Comparison of ENCODE assay signal across 21 mouse cellular contexts in genomic region chr6:67348065-67348464, GRCm38 (mm10). TPM values are rescaled to one million over a fixed set of nuclear protein-coding genes. Genes with fewer than 3 reads are reported as not detected.
A peak's percentile ranks its signal among the peaks of the same experiment; 100 is the strongest.
DNase-seq lines count a peak whose midpoint lies in the region; ATAC-seq and TF ChIP-seq lines count a peak whose summit lies in the region.
"Had no signal": no experiment of that assay in that cellular context is flagged by ENCODE, and none has a peak within 500 bp of the region (broad histone marks: within the 10 kb centered on the region; RNA-seq: fewer than 3 reads in every experiment).

No protein-coding gene starts in this region.

- no peaks in the 10 kb centered on the region for H3K9me3 ChIP-seq in heart, embryonic 16.5 days (replicated peaks; ENCODE audit: control insufficient read depth, low read length)
- no peaks in the 10 kb centered on the region for H3K9me3 ChIP-seq in heart, embryonic 12.5 days (replicated peaks)
- H3K9me3 ChIP-seq in midbrain, embryonic 14.5 days (ENCODE audit: control insufficient read depth, low read length) = no peaks in the 10 kb centered on the region
- H3K9me3 ChIP-seq: forebrain, embryonic 13.5 days; heart, embryonic 10.5 days; limb, embryonic 13.5 days; stomach, embryonic 15.5 days had no signal

- H3K27me3 ChIP-seq in heart, embryonic 16.5 days (ENCODE audit: control insufficient read depth, insufficient read depth, low read length) = no peaks in the 10 kb centered on the region
- H3K27me3 ChIP-seq in heart, embryonic 12.5 days (replicated peaks) = no peaks in the 10 kb centered on the region
- no peaks in the 10 kb centered on the region for H3K27me3 ChIP-seq in midbrain, embryonic 14.5 days (ENCODE audit: control insufficient read depth, insufficient read depth, low read length)
- H3K27me3 ChIP-seq: forebrain, embryonic 13.5 days; limb, embryonic 13.5 days; Patski; stomach, embryonic 15.5 days had no signal

- H3K4me3 ChIP-seq in heart, embryonic 16.5 days (ENCODE audit: low read length) = no peak overlapping the region
- no peak overlapping the region for H3K4me3 ChIP-seq in heart, embryonic 12.5 days
- no peak overlapping the region for H3K4me3 ChIP-seq in left cerebral cortex, adult 2 months
- H3K4me3 ChIP-seq in midbrain, embryonic 14.5 days (replicated peaks; ENCODE audit: low read depth, low read length) = no peak overlapping the region
- H3K4me3 ChIP-seq: forebrain, embryonic 13.5 days; heart, embryonic 10.5 days; limb, embryonic 13.5 days; stomach, embryonic 15.5 days had no signal

- WGBS in heart, embryonic 16.5 days = 58% methylated on average over 6 of the region's 6 CpGs
- 65% methylated on average over 6 of the region's 6 CpGs for WGBS in heart, embryonic 12.5 days
- 87% methylated on average over 6 of the region's 6 CpGs for WGBS in midbrain, embryonic 14.5 days

- peak; percentile 70 for ATAC-seq in heart, embryonic 16.5 days (replicated peaks; ENCODE audit: extremely low read depth, insufficient read depth, low FRiP score)
- ATAC-seq in heart, embryonic 12.5 days (ENCODE audit: insufficient number of reproducible peaks, low FRiP score) = no peak
- peak; percentile 76 for ATAC-seq in monocyte, adult 5-6 weeks (replicated peaks; ENCODE audit: insufficient number of reproducible peaks, low FRiP score, low TSS enrichment, poor library complexity, severe bottlenecking)
- no peak for ATAC-seq in midbrain, embryonic 14.5 days (ENCODE audit: low FRiP score, low TSS enrichment)
- ATAC-seq: forebrain, embryonic 13.5 days; Patski had no signal

- intact Hi-C loops in left cerebral cortex, adult 2 months (cut with DNase I) = no loop called here

- no peak for TF ChIP-seq CTCF in left cerebral cortex, adult 2 months (IDR thresholded peaks at IDR 0.05)

- H3K4me1 ChIP-seq in heart, embryonic 16.5 days (ENCODE audit: control insufficient read depth, insufficient read depth, low read length) = no peaks in the 10 kb centered on the region
- H3K4me1 ChIP-seq in heart, embryonic 12.5 days (replicated peaks) = no peaks in the 10 kb centered on the region
- H3K4me1 ChIP-seq in midbrain, embryonic 14.5 days (ENCODE audit: control insufficient read depth, insufficient read depth, low read length) = no peaks in the 10 kb centered on the region
- H3K4me1 ChIP-seq: forebrain, embryonic 13.5 days; heart, embryonic 10.5 days; limb, embryonic 13.5 days; stomach, embryonic 15.5 days had no signal

- peak; percentile 74 for DNase-seq in T-cell, adult 2 months (ENCODE audit: low spot score)
- DNase-seq in thymus, postnatal 14 days = peak; percentile 75
- DNase-seq in left cerebral cortex, adult 2 months (ENCODE audit: extremely low spot score in 1 of 2, low spot score in 2 of 2) = no peak
- DNase-seq in left cerebral cortex, adult 18-20 months (ENCODE audit: low spot score in 2 of 2) = no peak
- no peak for DNase-seq in midbrain, embryonic 14.5 days
- DNase-seq: cerebellum, adult 9-10 months; embryo, embryonic 11 days; gastrocnemius, postnatal 25 days; heart, postnatal 36 days; lung, postnatal 14 days; retina, postnatal 1 day had no signal

- no peaks in the 10 kb centered on the region for H3K36me3 ChIP-seq in heart, embryonic 16.5 days (ENCODE audit: control insufficient read depth, insufficient read depth)
- no peaks in the 10 kb centered on the region for H3K36me3 ChIP-seq in heart, embryonic 12.5 days
- no peaks in the 10 kb centered on the region for H3K36me3 ChIP-seq in midbrain, embryonic 14.5 days (ENCODE audit: control insufficient read depth, insufficient read depth, low read length)
- H3K36me3 ChIP-seq: heart, embryonic 10.5 days; limb, embryonic 13.5 days; stomach, embryonic 15.5 days had no signal

- no peak overlapping the region for H3K4me2 ChIP-seq in heart, embryonic 16.5 days (ENCODE audit: low read depth, low read length)
- no peak overlapping the region for H3K4me2 ChIP-seq in heart, embryonic 12.5 days
- no peak overlapping the region for H3K4me2 ChIP-seq in midbrain, embryonic 14.5 days (ENCODE audit: low read length)
- H3K4me2 ChIP-seq: forebrain, embryonic 13.5 days; limb, embryonic 13.5 days; midbrain, embryonic 11.5 days; stomach, embryonic 15.5 days had no signal

- H3K9ac ChIP-seq in heart, embryonic 16.5 days (ENCODE audit: low read length) = no peak overlapping the region
- no peak overlapping the region for H3K9ac ChIP-seq in heart, embryonic 12.5 days
- no peak overlapping the region for H3K9ac ChIP-seq in midbrain, embryonic 14.5 days (replicated peaks; ENCODE audit: low read length)
- H3K9ac ChIP-seq: forebrain, embryonic 13.5 days; limb, embryonic 13.5 days; stomach, embryonic 15.5 days had no signal

- no peak overlapping the region; the same call in 1 of the 2 replicates for H3K27ac ChIP-seq in heart, embryonic 16.5 days (ENCODE audit: low read length)
- H3K27ac ChIP-seq in heart, embryonic 12.5 days (ENCODE audit: poor library complexity, severe bottlenecking) = no peak overlapping the region
- no peak overlapping the region for H3K27ac ChIP-seq in left cerebral cortex, adult 2 months
- H3K27ac ChIP-seq in midbrain, embryonic 14.5 days (replicated peaks; ENCODE audit: low read depth, low read length) = no peak overlapping the region
- H3K27ac ChIP-seq: forebrain, embryonic 13.5 days; heart, embryonic 10.5 days; limb, embryonic 13.5 days; stomach, embryonic 15.5 days had no signal

RNA-seq across cellular contexts. Expression of gene Il12rb2, which starts 27.9 kb away (rescaled TPM):
- polyA plus RNA-seq in heart, embryonic 16.5 days (2015; fragmentation: Nextera tagmentation; extraction: Ambion mirVana) = 0.56 and 1.9 TPM in 2 replicates
- polyA plus RNA-seq in heart, embryonic 12.5 days (2016; fragmentation: Nextera tagmentation; extraction: Ambion mirVana) = not detected in 2 replicates
- 27.9 to 92.6 TPM (median 28.7 TPM) in 3 replicates for total RNA-seq in monocyte, adult 5-6 weeks (2017)
- under 1 TPM; 0.11 to 0.12 TPM for total RNA-seq in left cerebral cortex, adult 2 months (2021)
- total RNA-seq in left cerebral cortex, adult 18-20 months (2021) = not detected
- polyA plus RNA-seq in midbrain, embryonic 14.5 days (2014; fragmentation: Nextera tagmentation; extraction: Ambion mirVana) = 0.14 TPM in 1 of 2 replicates, not detected in the other
- total RNA-seq: gastrocnemius, postnatal 25 days had no signal
- polyA plus RNA-seq: forebrain, embryonic 13.5 days; intestine, embryonic 14.5 days; Patski had no signal

Comparison
In these comparisons a context has a peak if more than half of its experiments do, and no peak if none do; other contexts are left out.
1. ATAC-seq: peak in heart, embryonic 16.5 days (single experiment) and monocyte, adult 5-6 weeks (single experiment); none in heart, embryonic 12.5 days (single experiment) and midbrain, embryonic 14.5 days (single experiment).
2. DNase-seq: peak in T-cell, adult 2 months (single experiment) and thymus, postnatal 14 days (single experiment); none in left cerebral cortex, adult 2 months (0 of 2), left cerebral cortex, adult 18-20 months (0 of 2) and midbrain, embryonic 14.5 days (single experiment).
3. RNA of gene Il12rb2, which starts 27.9 kb away (total RNA-seq): 27.9 to 92.6 TPM in monocyte, adult 5-6 weeks; 0.11 to 0.12 TPM in left cerebral cortex, adult 2 months and not detected in left cerebral cortex, adult 18-20 months; every median in the first group is over 10 times any median in the second.